Mouse (Mus musculus) liver, postnatal 0 days (tissue): ENCODE results near the gene Rad51. TPM values are rescaled to one million over a fixed set of nuclear protein-coding genes. Genes with fewer than 3 reads are reported as not detected.
A peak's percentile ranks its signal among the peaks of the same experiment; 100 is the strongest.

Experiments
- ATAC-seq: fragments of 200-750 bp; cut with Nextera tagmentation; 2 replicates; pipeline ENCODE4 v1.8.0; 2017; ENCODE audit warnings: mild to moderate bottlenecking, moderate library complexity
- DNase-seq: peaks from one replicate; pipeline ENCODE4 v3.0.0-alpha.2; 2016
- H3K27ac ChIP-seq: fragments of 300-500 bp; sonication (generic); 2 replicates; pipeline ENCODE4 v1.5.1; 2014; ENCODE audit warnings: antibody characterized with exemption, moderate library complexity, mild to moderate bottlenecking, low read depth
- H3K27me3 ChIP-seq: fragments of 300-500 bp; sonication (generic); 2 replicates; pipeline ENCODE4 v1.6.1; 2014; ENCODE audit warnings: low read length, control low read depth, mixed read lengths; ENCODE audit not compliant: insufficient read depth
- H3K36me3 ChIP-seq: fragments of 300-500 bp; sonication (generic); replicated peaks from 2 replicates; pipeline ENCODE4 v1.6.1; 2014; ENCODE audit warnings: mild to moderate bottlenecking, control low read depth, low read length, moderate library complexity, mixed read lengths; ENCODE audit not compliant: insufficient read depth
- H3K4me1 ChIP-seq: fragments of 300-500 bp; sonication (generic); 2 replicates; pipeline ENCODE4 v1.6.1; 2014; ENCODE audit warnings: antibody characterized with exemption, mild to moderate bottlenecking, control low read depth; ENCODE audit not compliant: insufficient read depth
- H3K4me2 ChIP-seq: fragments of 300-500 bp; sonication (generic); 2 replicates; pipeline ENCODE4 v1.6.1; 2014; ENCODE audit warnings: low read depth, mild to moderate bottlenecking, low read length, moderate library complexity, mixed read lengths
- H3K4me3 ChIP-seq: fragments of 300-500 bp; sonication (generic); 2 replicates; pipeline ENCODE4 v1.5.1; 2014; ENCODE audit warnings: low read depth, low read length
- H3K9ac ChIP-seq: fragments of 300-500 bp; sonication (generic); replicated peaks from 2 replicates; pipeline ENCODE4 v1.6.1; 2014; ENCODE audit warnings: mild to moderate bottlenecking, moderate library complexity
- H3K9me3 ChIP-seq: fragments of 300-500 bp; sonication (generic); 2 replicates; pipeline ENCODE4 v1.6.1; 2016; ENCODE audit warnings: mild to moderate bottlenecking, control low read depth, low read length, mixed read lengths
- CTCF ChIP-seq: sonication (generic); IDR thresholded peaks from 2 replicates; pipeline ENCODE4 v1.5.1; 2016; ENCODE audit warnings: antibody characterized with exemption, low read depth
- EP300 ChIP-seq: IDR thresholded peaks from 2 replicates; pipeline ENCODE4 v1.6.1; 2016; ENCODE audit warnings: antibody characterized with exemption, low read depth, mild to moderate bottlenecking
- WGBS: fragments of 180-500 bp; shearing (Covaris S2); extraction: QIAGEN DNeasy Blood & Tissue Kit; methylation state at CpG from one replicate; pipeline ENCODE4 v1.1.7; 2014; ENCODE audit not compliant: insufficient replicate concordance; 5-methylcytosine and 5-hydroxymethylcytosine counted together
- polyA plus RNA-seq: library from polyadenylated mRNA; unstranded; fragments of >200 nt; fragmentation: Nextera tagmentation; extraction: Ambion mirVana; gene quantifications from 2 replicates; pipeline ENCODE4 v1.2.1, GENCODE M21; 2015

Gene Rad51
- polyA plus RNA-seq, 1 experiment from 2014 or later, result 13.0 TPM

GRCm38 (mm10) chr2:119147775-119148174, 35.2 kb downstream of the Rad51 start:
- WGBS, result 92% methylated on average over 8 of the region's 8 CpGs
- TF ChIP-seq CTCF, result no peak
- no peak for TF ChIP-seq EP300
- ATAC-seq (no peak), DNase-seq (no peak)
- H3K27me3 ChIP-seq, result no peaks in the 10 kb centered on the region
- H3K27ac ChIP-seq, result no peak overlapping the region
- H3K36me3 ChIP-seq, result peaks cover 87% of the 10 kb centered on the region
- H3K4me1 ChIP-seq, result no peaks in the 10 kb centered on the region
- no peak overlapping the region for H3K4me3 ChIP-seq
- no peak overlapping the region for H3K9ac ChIP-seq
- no peak overlapping the region for H3K4me2 ChIP-seq
- H3K9me3 ChIP-seq, result no peaks in the 10 kb centered on the region

GRCm38 (mm10) chr2:119152255-119152654, 39.7 kb downstream of the Rad51 start:
- Histone ChIP-seq H3K9ac (no peak overlapping the region), H3K36me3 (peaks cover 66% of the 10 kb centered on the region), H3K9me3 (no peaks in the 10 kb centered on the region), H3K27me3 (no peaks in the 10 kb centered on the region), H3K4me3 (no peak overlapping the region), H3K4me1 (peaks cover 18% of the 10 kb centered on the region), H3K4me2 (no peak overlapping the region), H3K27ac (no peak overlapping the region)
- DNase-seq (no peak), ATAC-seq (no peak)
- 62% methylated on average over 6 of the region's 6 CpGs for WGBS
- no peak for TF ChIP-seq EP300
- TF ChIP-seq CTCF, result no peak

- Histone ChIP-seq H3K4me1 (peaks cover 21% of the 10 kb centered on the region), H3K4me2 (peak overlapping the region; percentile 78), H3K36me3 (peaks cover 42% of the 10 kb centered on the region), H3K27me3 (no peaks in the 10 kb centered on the region), H3K9me3 (no peaks in the 10 kb centered on the region), H3K4me3 (peak overlapping the region; percentile 90), H3K9ac (peak overlapping the region; percentile 91; the same call in 1 of the 2 replicates), H3K27ac (peak overlapping the region; percentile 93)
- no peak for TF ChIP-seq CTCF
- TF ChIP-seq EP300, result no peak
- ATAC-seq, result no peak
- WGBS, result 58% methylated on average over 2 of the region's 2 CpGs
- DNase-seq, result no peak
These were observed 42.1 kb downstream of the Rad51 start for GRCm38 (mm10) chr2:119154683-119155082.

GRCm38 (mm10) chr2:119155388-119155787, 42.8 kb downstream of the Rad51 start:
- Histone ChIP-seq H3K4me2 (peak overlapping the region; percentile 78), H3K27me3 (no peaks in the 10 kb centered on the region), H3K36me3 (peaks cover 35% of the 10 kb centered on the region), H3K9me3 (no peaks in the 10 kb centered on the region), H3K9ac (peak overlapping the region; percentile 91), H3K4me1 (peaks cover 21% of the 10 kb centered on the region), H3K27ac (peak overlapping the region; percentile 93), H3K4me3 (peak overlapping the region; percentile 90)
- ATAC-seq (peak; percentile 71), DNase-seq (peak; percentile 68)
- no peak for TF ChIP-seq CTCF
- peak; percentile 98 for TF ChIP-seq EP300
- 35% methylated on average over 9 of the region's 9 CpGs for WGBS

- H3K27me3 ChIP-seq, result no peaks in the 10 kb centered on the region
- under 1% methylated on average over 34 of the region's 34 CpGs for WGBS
These were observed 43.6 kb downstream of the Rad51 start for GRCm38 (mm10) chr2:119156081-119156680.

GRCm38 (mm10) chr2:119156681-119157572, 44.3 kb downstream of the Rad51 start, which contains the start of gene Rmdn3:
Gene Rmdn3, minus strand, starts transcription at chr2:119157034.
- under 1% methylated on average over 57 of the region's 57 CpGs for WGBS
- Histone ChIP-seq H3K9me3 (no peaks in the 10 kb centered on the region), H3K27me3 (no peaks in the 10 kb centered on the region), H3K27ac (peak within 1 kb of the TSS; percentile 93), H3K4me2 (peak within 1 kb of the TSS; percentile 78), H3K4me3 (peak within 1 kb of the TSS; percentile 90), H3K36me3 (peaks cover 22% of the 10 kb centered on the region), H3K4me1 (peaks cover 21% of the 10 kb centered on the region), H3K9ac (peak within 1 kb of the TSS; percentile 91)
- TF ChIP-seq EP300, result no peak
- TF ChIP-seq CTCF, result peak; percentile 29
- DNase-seq (peak; percentile 97), ATAC-seq (peak; percentile 86)

More at GRCm38 (mm10) chr2:119156081-119156680, 43.6 kb downstream of the Rad51 start:
- Histone ChIP-seq H3K27ac (peak overlapping the region; percentile 93), H3K4me3 (peak overlapping the region; percentile 90), H3K9ac (peak overlapping the region; percentile 91), H3K36me3 (peaks cover 29% of the 10 kb centered on the region), H3K9me3 (no peaks in the 10 kb centered on the region), H3K4me2 (peak overlapping the region; percentile 78), H3K4me1 (peaks cover 21% of the 10 kb centered on the region)
- TF ChIP-seq EP300, result no peak
- TF ChIP-seq CTCF, result no peak
- peak; percentile 37 for ATAC-seq
- DNase-seq, result peak; percentile 53
